Mouse (Mus musculus): Measurements from ENCODE around the gene Rassf8. TPM values are rescaled to one million over a fixed set of nuclear protein-coding genes. Genes with fewer than 3 reads are reported as not detected.

Gene Rassf8
- total RNA-seq, 2 experiments from 2014 or later, result 93.1 to 97.9 TPM

DNA sequence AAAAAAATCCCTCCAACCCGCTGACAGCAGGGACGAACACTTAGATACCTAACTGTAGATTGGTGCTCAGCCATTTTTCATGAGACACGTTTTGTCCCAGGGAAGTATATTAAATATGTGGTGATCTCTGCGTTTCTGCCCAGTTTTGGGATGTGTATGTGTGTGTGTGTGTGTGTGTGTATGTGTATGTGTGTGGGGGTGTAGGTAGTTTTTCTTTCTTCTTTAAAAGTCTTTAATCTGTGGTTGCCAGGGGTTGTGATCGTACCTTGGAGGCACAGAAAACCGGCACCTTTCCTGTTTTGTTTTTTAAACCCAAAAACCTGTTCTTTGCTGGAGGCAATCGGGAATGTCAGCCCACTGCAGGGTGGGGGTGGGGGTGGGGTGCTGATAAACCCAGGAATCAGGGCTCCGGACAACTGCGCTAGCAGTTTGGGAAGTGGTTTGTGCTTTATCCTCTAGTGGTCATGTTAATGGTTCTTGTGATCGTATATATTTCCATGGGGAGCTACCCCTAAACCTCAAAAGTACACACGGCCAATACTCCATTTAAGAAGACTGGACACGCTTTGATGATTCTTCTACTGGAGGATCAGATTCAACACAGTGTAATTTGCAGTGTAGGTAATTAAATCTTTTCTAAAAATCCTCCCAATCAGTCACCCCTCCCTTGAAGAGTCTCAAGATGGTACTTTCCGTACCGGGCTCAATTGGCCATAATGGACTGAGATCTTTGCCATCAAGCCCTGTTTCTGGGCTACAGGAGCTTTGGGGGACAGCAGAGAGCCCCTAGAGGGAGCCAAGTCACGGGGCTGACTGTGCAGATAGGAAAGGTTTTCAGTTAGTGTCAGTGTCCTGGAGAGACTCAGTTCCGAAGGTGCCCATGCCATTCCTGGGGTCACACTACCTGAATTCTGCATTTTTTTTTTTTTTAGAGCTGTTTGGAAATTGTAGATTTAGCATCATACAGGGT, 1.4 kb downstream of the Rassf8 start:
- DNase-seq, result peak; percentile 29

GRCm38 (mm10) chr6:145750394-145750793, 3.8 kb downstream of the Rassf8 start:
- no peak for DNase-seq

GRCm38 (mm10) chr6:145753296-145753695, 6.7 kb downstream of the Rassf8 start:
- no peak for DNase-seq

DNA sequence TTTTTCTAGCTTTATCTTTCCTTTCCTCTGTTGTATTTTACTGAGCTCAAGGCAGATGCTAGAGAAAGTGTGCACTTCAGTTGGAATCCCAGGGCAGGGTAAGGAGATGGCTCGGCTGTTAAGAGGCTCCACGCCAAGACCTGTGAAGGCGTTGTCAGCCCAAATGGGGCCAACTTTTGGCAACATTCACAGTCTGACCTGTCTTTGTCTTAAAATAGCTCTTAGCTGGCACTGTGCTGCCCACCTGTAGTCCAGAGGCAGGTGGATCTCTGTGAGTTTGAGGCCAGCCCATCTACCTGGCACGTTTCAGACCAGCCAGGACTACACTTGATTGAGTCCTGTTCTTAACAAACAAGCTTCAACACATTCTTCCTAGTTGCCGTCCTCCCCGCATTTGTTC, 7.9 kb downstream of the Rassf8 start:
- DNase-seq, result no peak

DNA sequence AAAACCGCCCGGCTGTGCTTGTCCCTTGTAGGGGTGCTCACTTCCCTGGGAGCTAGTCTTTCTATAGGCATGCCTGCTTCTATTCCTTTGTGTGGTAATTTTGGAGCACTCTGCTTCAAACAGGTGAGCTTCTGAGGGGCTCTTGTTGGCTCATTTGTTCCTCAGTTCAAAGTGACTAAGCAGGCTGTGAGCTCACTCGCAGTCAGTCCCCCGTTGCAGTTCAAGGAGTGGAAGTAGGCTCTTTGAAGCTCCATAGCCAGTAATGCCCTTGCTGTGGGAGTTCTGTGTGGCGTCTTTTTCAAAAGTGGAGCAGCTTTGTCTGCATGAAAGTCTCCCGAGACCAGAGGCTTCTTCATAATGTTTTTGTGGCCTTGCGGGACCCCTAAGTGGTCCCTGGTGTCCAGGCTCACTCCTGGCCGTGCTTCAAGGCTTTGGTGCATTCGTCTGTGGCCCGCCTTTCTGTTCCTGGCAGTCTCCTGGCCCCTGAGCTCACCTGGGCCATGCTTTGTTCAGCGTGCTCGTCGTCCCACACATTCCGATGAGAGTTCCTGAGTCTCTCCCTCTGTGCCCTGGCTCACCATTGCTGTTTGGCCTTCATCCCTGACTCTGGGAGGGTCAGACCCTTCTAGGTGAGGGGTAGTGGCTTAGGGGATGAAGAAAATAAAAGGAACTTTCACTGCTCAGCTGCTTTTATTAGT, 9.5 kb downstream of the Rassf8 start:
- no peak for DNase-seq

- DNase-seq, result no peak
Observed at GRCm38 (mm10) chr6:145756640-145757005, 10.1 kb downstream of the Rassf8 start.

DNA sequence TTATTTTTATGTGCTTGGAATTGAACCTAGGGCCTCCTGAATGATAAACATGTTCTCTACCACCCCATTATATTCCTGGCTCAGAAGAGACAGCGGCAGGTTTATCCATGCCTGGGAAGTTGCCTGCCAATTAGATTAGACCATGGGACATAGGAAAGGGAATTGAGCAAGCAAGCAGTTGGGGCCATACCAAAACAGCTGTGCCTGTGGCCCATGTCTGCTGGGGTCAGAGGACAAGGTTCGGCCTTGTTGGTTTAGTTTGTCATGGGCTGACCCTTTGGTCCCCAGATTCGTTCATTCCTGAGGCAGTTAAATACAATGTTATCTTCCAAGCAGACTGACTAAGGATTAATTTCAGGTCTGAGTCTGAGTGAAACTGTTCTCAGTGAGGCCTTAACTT, 10.8 kb downstream of the Rassf8 start:
- no peak for DNase-seq

GRCm38 (mm10) chr6:145758685-145759084, 12.1 kb downstream of the Rassf8 start:
- DNase-seq, result no peak

DNA sequence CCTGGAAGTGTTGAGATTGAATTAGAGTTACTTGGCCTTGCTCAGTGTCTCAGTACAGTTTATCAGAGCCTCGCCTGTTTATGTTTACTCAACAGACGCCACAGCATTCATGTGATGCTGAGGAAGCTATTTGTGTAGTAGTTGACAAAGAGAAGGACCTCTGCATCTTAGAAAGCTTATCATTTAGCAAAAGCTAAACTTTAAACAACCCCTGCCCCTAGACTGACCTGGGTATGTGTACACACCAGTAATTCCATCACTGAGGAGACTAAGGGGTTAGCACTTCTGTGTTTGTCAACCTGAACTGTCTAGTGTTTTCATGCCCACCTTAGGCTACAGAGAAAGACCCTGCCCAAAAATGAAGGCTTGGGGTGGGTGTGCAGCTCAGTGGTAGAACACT, 12.9 kb downstream of the Rassf8 start:
- DNase-seq, result no peak

DNA sequence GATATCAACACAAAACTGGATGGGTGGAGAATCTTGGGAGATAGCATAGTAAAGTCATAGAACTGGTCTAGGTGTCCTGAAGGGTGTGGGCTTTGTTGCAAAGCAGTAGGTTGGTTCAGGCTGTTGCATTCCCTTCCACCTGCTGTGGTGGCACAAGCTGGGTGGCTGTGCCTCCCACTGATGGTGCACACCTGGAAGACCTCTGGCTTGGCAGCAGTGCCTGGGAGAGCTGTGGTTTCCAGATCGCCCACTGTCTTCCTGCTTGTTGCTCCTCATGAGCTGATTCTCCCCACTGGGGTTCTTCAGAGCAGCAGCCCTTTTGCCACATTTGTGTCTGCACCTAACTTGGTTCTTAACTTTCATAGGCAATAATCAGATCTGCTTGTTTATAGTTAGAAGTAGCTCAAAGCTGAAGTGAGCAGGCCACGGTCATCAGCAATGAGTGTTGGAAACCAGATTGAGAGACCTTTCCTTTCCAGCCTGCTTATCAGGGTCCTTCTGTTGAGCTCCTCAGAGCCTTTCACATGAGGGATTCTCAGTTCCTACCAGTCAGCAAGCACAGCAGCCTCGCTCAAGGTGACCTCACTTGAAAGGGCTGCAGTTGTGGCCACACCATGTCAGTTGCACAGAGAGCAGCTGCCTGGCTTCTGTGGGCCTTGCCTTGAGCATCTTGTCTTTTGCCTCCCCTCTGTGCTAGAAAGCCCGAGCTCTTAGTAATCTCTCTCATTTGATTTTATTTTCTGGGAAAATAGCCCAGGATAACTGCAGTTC, 13.9 kb downstream of the Rassf8 start:
- DNase-seq, result no peak

GRCm38 (mm10) chr6:145761151-145761935, 14.8 kb downstream of the Rassf8 start:
- DNase-seq, result no peak

DNA sequence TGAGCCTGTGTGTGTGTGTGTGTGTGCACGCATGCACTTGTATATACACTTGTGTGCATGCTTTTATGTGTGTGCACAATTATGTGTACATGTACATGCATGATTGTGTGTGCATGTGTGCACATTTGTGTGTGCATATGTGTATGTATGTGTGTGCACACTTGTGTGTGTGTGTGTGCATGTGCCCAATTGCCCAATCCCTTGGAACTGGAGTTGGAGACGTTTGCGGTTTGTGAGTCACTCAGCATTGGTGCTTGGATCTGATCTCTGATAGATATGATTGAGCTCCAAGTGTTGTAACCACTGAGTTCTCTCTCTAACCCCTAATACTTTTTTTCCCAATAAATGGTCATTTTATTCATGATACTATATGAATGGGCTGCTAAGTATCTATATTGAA, 15.5 kb downstream of the Rassf8 start:
- no peak for DNase-seq

- no peak for DNase-seq
Observed at GRCm38 (mm10) chr6:145763051-145763450, 16.5 kb downstream of the Rassf8 start.

- DNase-seq, result no peak
Observed at GRCm38 (mm10) chr6:145765011-145765410, 18.5 kb downstream of the Rassf8 start.

DNA sequence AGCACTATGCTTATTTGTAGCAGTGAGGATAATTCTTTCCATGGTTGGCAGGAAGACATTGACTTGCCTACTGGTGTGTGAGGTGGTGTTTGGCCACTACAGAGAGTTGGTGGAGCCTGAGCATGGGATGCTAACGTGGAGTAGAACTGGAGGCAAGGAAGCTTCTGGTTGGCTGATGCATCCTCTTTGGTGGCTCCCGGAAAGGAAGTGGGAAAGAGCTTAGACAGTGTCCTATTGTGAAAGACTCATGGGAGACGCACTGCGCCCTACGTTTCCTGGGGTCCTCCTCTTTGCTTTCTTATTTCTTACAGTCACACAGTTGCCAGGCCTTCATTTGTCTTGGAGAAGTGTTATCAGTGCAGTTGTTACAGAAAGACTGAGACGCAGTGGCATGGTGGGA, 20.4 kb downstream of the Rassf8 start:
- no peak for DNase-seq

- no peak for DNase-seq
Observed at GRCm38 (mm10) chr6:145767637-145768036, 21.1 kb downstream of the Rassf8 start.

- DNase-seq, result peak; percentile 84
Observed at GRCm38 (mm10) chr6:145768671-145769292, 22.2 kb downstream of the Rassf8 start.

DNA sequence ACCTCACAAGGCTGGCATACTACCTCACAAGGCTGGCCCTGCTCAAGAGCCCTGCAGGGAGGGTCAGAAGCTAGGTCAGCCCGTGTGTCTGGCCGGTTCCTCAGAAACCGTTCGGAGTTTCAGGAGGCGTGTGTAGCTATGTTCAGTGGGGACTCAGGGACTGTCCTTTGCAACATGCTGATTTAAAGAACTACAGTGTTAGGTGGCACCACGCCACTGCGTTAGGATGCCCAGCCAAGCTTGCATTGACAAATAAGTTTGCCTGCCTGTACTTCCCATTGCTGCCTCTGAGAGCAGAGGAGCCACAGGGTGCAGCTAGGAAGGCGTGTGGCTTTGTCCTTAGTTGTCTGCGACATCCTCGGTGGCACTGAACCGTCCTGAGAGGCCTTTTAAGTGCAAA, 23.3 kb downstream of the Rassf8 start:
- peak; percentile 58 for DNase-seq

DNA sequence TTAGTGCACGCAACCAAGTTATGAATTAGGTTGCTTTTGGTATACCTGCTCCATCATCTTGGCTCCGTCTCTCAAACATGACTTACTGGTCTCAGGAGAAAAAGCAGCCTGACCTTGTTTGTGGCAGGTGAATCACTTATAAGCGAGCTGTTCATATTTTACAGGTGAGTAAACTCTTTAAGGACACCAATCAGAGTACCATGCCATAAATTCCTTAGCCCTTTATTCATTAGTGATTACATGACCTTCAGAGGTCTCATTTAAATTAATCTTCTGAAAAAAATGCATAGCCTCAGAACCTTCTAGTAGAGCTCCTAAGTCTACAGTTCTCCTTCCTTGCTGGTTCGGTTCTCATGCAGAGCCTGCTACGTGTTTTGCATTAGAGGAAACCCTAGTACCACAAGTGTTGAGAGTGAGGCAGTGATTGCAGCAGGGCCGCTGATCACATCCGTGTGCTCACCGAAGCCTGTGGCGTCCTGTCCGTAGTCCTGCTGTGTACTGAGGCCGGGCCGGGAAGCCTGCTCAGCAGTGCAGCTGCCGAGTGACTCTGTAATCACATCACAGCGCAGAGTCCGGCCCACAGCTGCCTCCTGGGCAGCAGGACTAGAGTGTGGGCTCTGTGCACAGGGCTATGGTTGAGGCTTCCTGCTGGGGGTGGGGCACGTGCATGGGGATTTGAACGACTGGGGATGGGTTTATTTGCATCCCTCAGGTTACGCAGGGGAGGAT, 23.9 kb downstream of the Rassf8 start:
- no peak for DNase-seq

DNA sequence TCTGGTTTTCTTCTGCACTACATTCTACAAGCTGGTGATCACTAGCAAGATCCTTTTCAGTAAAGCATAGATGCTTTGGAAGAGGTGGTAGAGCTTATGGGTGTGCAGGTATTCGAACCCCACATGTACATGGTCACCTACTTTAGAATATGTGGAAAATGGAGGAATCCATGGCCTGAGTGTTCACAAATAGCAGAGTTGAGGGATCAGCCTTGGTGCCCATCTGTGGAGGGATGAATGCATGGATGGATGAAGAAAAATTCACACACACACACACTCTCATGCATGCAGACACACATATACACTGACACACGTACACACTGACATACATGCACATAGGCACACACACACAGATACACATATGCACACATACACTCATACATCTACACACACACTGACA, 27.9 kb downstream of the Rassf8 start:
- no peak for DNase-seq

GRCm38 (mm10) chr6:145776241-145776640, 29.7 kb downstream of the Rassf8 start:
- no peak for DNase-seq

Measured in heart, postnatal 4 days (tissue).